ENCODE assay signal across 15 mouse cellular contexts in the genomic region with DNA sequence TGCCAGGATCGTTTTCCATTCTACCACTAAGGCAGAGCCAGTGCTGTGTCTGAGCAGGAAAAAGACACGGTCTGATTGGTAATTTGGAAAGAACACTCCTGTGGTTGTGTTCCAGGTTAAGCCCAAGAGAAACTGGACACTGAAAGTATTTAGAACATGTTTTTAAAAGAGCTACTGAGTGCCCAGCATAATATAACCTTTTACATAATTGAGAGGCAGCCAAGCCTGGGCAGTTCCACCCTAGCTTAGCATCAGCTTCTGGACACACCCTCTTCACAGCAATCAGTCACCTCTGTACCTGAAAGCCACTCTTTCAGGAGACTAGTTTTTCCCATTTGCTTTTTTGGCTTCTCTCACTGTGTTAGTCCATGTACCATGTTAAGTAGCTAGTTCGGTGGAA.
DNase-seq lines count a peak whose midpoint lies in the region; ATAC-seq and TF ChIP-seq lines count a peak whose summit lies in the region.
"Had no signal": no experiment of that assay in that cellular context is flagged by ENCODE, and none has a peak within 500 bp of the region (broad histone marks: within the 10 kb centered on the region; RNA-seq: fewer than 3 reads in every experiment).

No protein-coding gene starts in this region.

- no peaks in the 10 kb centered on the region for H3K9me3 ChIP-seq in embryonic facial prominence, embryonic 14.5 days (ENCODE audit: control insufficient read depth, low read length)
- H3K9me3 ChIP-seq in embryonic facial prominence, embryonic 10.5 days, result no peaks in the 10 kb centered on the region
- no peaks in the 10 kb centered on the region for H3K9me3 ChIP-seq in forebrain, postnatal 0 days (ENCODE audit: low read length)
- H3K9me3 ChIP-seq: forebrain, embryonic 10.5 days; neural tube, embryonic 12.5 days had no signal

- no peaks in the 10 kb centered on the region for H3K4me1 ChIP-seq in embryonic facial prominence, embryonic 14.5 days (ENCODE audit: control insufficient read depth, insufficient read depth, low read length)
- H3K4me1 ChIP-seq in embryonic facial prominence, embryonic 10.5 days, result no peaks in the 10 kb centered on the region
- no peaks in the 10 kb centered on the region for H3K4me1 ChIP-seq in forebrain, postnatal 0 days (ENCODE audit: insufficient read depth)
- H3K4me1 ChIP-seq: forebrain, embryonic 10.5 days; neural tube, embryonic 12.5 days had no signal

- no peaks in the 10 kb centered on the region for H3K36me3 ChIP-seq in embryonic facial prominence, embryonic 14.5 days (ENCODE audit: control insufficient read depth, insufficient read depth, low read length)
- no peaks in the 10 kb centered on the region for H3K36me3 ChIP-seq in embryonic facial prominence, embryonic 10.5 days (replicated peaks)
- H3K36me3 ChIP-seq in forebrain, postnatal 0 days (ENCODE audit: insufficient read depth), result no peaks in the 10 kb centered on the region
- H3K36me3 ChIP-seq: forebrain, embryonic 10.5 days; neural tube, embryonic 12.5 days had no signal

- no peak for TF ChIP-seq CTCF in forebrain, postnatal 0 days (IDR thresholded peaks at IDR 0.05; ENCODE audit: low read depth)

- no peak for ATAC-seq in embryonic facial prominence, embryonic 14.5 days (ENCODE audit: low read depth)
- ATAC-seq in forebrain, postnatal 0 days, result no peak

- H3K4me2 ChIP-seq in embryonic facial prominence, embryonic 14.5 days (ENCODE audit: low read depth, low read length), result no peak overlapping the region
- H3K4me2 ChIP-seq in forebrain, postnatal 0 days (ENCODE audit: low read depth), result no peak overlapping the region
- H3K4me2 ChIP-seq: neural tube, embryonic 12.5 days had no signal

- H3K4me3 ChIP-seq in embryonic facial prominence, embryonic 14.5 days (ENCODE audit: low read depth, low read length), result no peak overlapping the region
- no peak overlapping the region for H3K4me3 ChIP-seq in embryonic facial prominence, embryonic 10.5 days
- H3K4me3 ChIP-seq in forebrain, postnatal 0 days (ENCODE audit: low read depth, low read length), result no peak overlapping the region
- H3K4me3 ChIP-seq: forebrain, embryonic 10.5 days; neural tube, embryonic 12.5 days had no signal

- no peak overlapping the region for H3K27ac ChIP-seq in embryonic facial prominence, embryonic 14.5 days (replicated peaks; ENCODE audit: low read depth, low read length)
- no peak overlapping the region for H3K27ac ChIP-seq in embryonic facial prominence, embryonic 10.5 days (replicated peaks)
- H3K27ac ChIP-seq in forebrain, postnatal 0 days (ENCODE audit: low read depth, low read length), result no peak overlapping the region
- H3K27ac ChIP-seq: forebrain, embryonic 10.5 days; liver, embryonic 14.5 days; neural tube, embryonic 12.5 days had no signal

- no peaks in the 10 kb centered on the region for H3K27me3 ChIP-seq in embryonic facial prominence, embryonic 14.5 days (replicated peaks; ENCODE audit: control insufficient read depth, insufficient read depth, low read length)
- H3K27me3 ChIP-seq in embryonic facial prominence, embryonic 10.5 days (replicated peaks; ENCODE audit: low read depth, poor library complexity, severe bottlenecking), result no peaks in the 10 kb centered on the region
- H3K27me3 ChIP-seq in forebrain, postnatal 0 days (ENCODE audit: insufficient read depth, low read length), result no peaks in the 10 kb centered on the region
- H3K27me3 ChIP-seq: neural tube, embryonic 12.5 days had no signal

- no peak overlapping the region for H3K9ac ChIP-seq in embryonic facial prominence, embryonic 14.5 days (ENCODE audit: low read depth, low read length)
- no peak overlapping the region for H3K9ac ChIP-seq in forebrain, postnatal 0 days
- H3K9ac ChIP-seq: liver, embryonic 14.5 days; neural tube, embryonic 12.5 days had no signal

- WGBS in embryonic facial prominence, embryonic 14.5 days, result 73% methylated on average over 3 of the region's 3 CpGs
- WGBS in embryonic facial prominence, embryonic 10.5 days, result 84% methylated on average over 3 of the region's 3 CpGs
- 92% methylated on average over 3 of the region's 3 CpGs for WGBS in forebrain, postnatal 0 days

- peak; percentile 38 for DNase-seq in embryonic facial prominence, embryonic 14.5 days (ENCODE audit: low spot score)
- DNase-seq in embryonic facial prominence, embryonic 10.5 days (ENCODE audit: low spot score), result no peak
- DNase-seq in kidney, adult 11 months, result peak; percentile 69
- DNase-seq in kidney, postnatal 4 days, result no peak
- DNase-seq in urinary bladder, postnatal 14 days (ENCODE audit: low spot score), result peak; percentile 18
- no peak for DNase-seq in urinary bladder, postnatal 25 days (ENCODE audit: low spot score)
- no peak for DNase-seq in forebrain, postnatal 0 days
- no peak for DNase-seq in retina, postnatal 1 day
- DNase-seq: adrenal gland, adult 2 months; cerebellum, postnatal 25 days; spleen, adult 18-20 months; thymus, postnatal 36 days had no signal

Comparison
In these comparisons a context has a peak if more than half of its experiments do, and no peak if none do; other contexts are left out.
1. DNase-seq: peak in embryonic facial prominence, embryonic 14.5 days (single experiment), kidney, adult 11 months (single experiment) and urinary bladder, postnatal 14 days (single experiment); none in embryonic facial prominence, embryonic 10.5 days (single experiment), kidney, postnatal 4 days (0 of 2), urinary bladder, postnatal 25 days (single experiment), forebrain, postnatal 0 days (single experiment) and retina, postnatal 1 day (single experiment).